Mouse (Mus musculus): Measurements from ENCODE around the gene Gdf3.

GRCm38 (mm10) chr6:122616022-122616421 lies 6.1 kb upstream of the Gdf3 start:
- TF ChIP-seq POLR2A (IDR thresholded peaks at IDR 0.05; ENCODE audit: control insufficient read depth, low read depth, low read length) (no peak), CTCF (IDR thresholded peaks at IDR 0.05; ENCODE audit: control insufficient read depth, insufficient read depth, insufficient replicate concordance, low read depth, low read length) (no peak)
